Mouse (Mus musculus): ENCODE measurements at regions not wholly inside any gene's neighbourhood (a gene's known extent, or its start where the extent isn't known, plus 50 kb on each side); places are given as distances from the start of the nearest gene placed in this dataset.

- ChIA-PET CTCF (no interaction called here), POLR2A (interaction anchor here in 1 of 4 experiments (0.5 kb wide), 1 partner anchor 288 kb away, joined by 3 read pairs; no protein-coding TSS in a partner anchor)
Measured at GRCm38 (mm10) chr9:87784872-87785271, 53.8 kb upstream of the Tbx18 start.

- ChIA-PET CTCF (no interaction called here), POLR2A (no interaction called here)
Measured at GRCm38 (mm10) chr9:87811746-87812145, 80.7 kb upstream of the Tbx18 start.

GRCm38 (mm10) chr9:87822276-87822675 lies 91.2 kb upstream of the Tbx18 start:
- POLR2A ChIA-PET, result no interaction called here
- CTCF ChIA-PET, result no interaction called here

- ChIA-PET POLR2A (interaction anchor here in 1 of 4 experiments (1.1 kb wide), 1 partner anchor 12 kb away, joined by 3 read pairs; no protein-coding TSS in a partner anchor), CTCF (interaction anchor here in 1 of 4 experiments (0.5 kb wide), 1 partner anchor 11 kb away, joined by 3 read pairs; no protein-coding TSS in a partner anchor)
Measured at GRCm38 (mm10) chr9:87824691-87825230, 93.7 kb upstream of the Tbx18 start.

- POLR2A ChIA-PET, result no interaction called here
- CTCF ChIA-PET, result no interaction called here
Measured at GRCm38 (mm10) chr9:87843898-87844297, 112.8 kb upstream of the Tbx18 start.

- POLR2A ChIA-PET, result no interaction called here
- CTCF ChIA-PET, result no interaction called here
Measured at GRCm38 (mm10) chr9:87844453-87844852, 113.4 kb upstream of the Tbx18 start.

GRCm38 (mm10) chr9:87848882-87849281 lies 117.8 kb upstream of the Tbx18 start:
- CTCF ChIA-PET, result no interaction called here
- POLR2A ChIA-PET, result no interaction called here

GRCm38 (mm10) chr9:87850133-87850532 lies 119.1 kb upstream of the Tbx18 start:
- POLR2A ChIA-PET, result no interaction called here
- CTCF ChIA-PET, result no interaction called here

GRCm38 (mm10) chr9:87861588-87861987 lies 130.5 kb upstream of the Tbx18 start:
- CTCF ChIA-PET, result no interaction called here
- POLR2A ChIA-PET, result no interaction called here

GRCm38 (mm10) chr9:87865236-87865635 lies 134.2 kb upstream of the Tbx18 start:
- ChIA-PET POLR2A (interaction anchor here in 1 of 4 experiments (0.7 kb wide), 1 partner anchor 8 kb away, joined by 3 read pairs; no protein-coding TSS in a partner anchor), CTCF (no interaction called here)

GRCm38 (mm10) chr9:87872384-87872905 lies 141.4 kb upstream of the Tbx18 start:
- POLR2A ChIA-PET, result interaction anchor here in 1 of 4 experiments (1.3 kb wide), 1 partner anchor 101 kb away, joined by 3 read pairs; no protein-coding TSS in a partner anchor

GRCm38 (mm10) chr9:87882587-87882986 lies 151.5 kb upstream of the Tbx18 start:
- CTCF ChIA-PET, result no interaction called here
- POLR2A ChIA-PET, result no interaction called here

More at GRCm38 (mm10) chr9:87872384-87872905, 141.4 kb upstream of the Tbx18 start:
- CTCF ChIA-PET, result interaction anchor here in 1 of 4 experiments (0.8 kb wide), 1 partner anchor 349 kb away, joined by 3 read pairs; no protein-coding TSS in a partner anchor

- POLR2A ChIA-PET, result no interaction called here
- CTCF ChIA-PET, result no interaction called here
Measured at GRCm38 (mm10) chr9:87883069-87883468, 152.0 kb upstream of the Tbx18 start.

GRCm38 (mm10) chr9:87894051-87894450 lies 163.0 kb upstream of the Tbx18 start:
- CTCF ChIA-PET, result no interaction called here
- POLR2A ChIA-PET, result interaction anchor here in 1 of 4 experiments (0.6 kb wide), 1 partner anchor 628 kb away, joined by 3 read pairs; no protein-coding TSS in a partner anchor

- ChIA-PET POLR2A (interaction anchor here in 1 of 4 experiments (0.6 kb wide), 1 partner anchor 627 kb away, joined by 3 read pairs; no protein-coding TSS in a partner anchor), CTCF (no interaction called here)
Measured at GRCm38 (mm10) chr9:87894596-87894995, 163.5 kb upstream of the Tbx18 start.

GRCm38 (mm10) chr9:87895526-87895925 lies 164.5 kb upstream of the Tbx18 start:
- ChIA-PET POLR2A (no interaction called here), CTCF (no interaction called here)

GRCm38 (mm10) chr9:87897336-87897735 lies 166.3 kb upstream of the Tbx18 start:
- ChIA-PET POLR2A (no interaction called here), CTCF (no interaction called here)

GRCm38 (mm10) chr9:87899368-87899767 lies 168.3 kb upstream of the Tbx18 start:
- ChIA-PET CTCF (no interaction called here), POLR2A (no interaction called here)

GRCm38 (mm10) chr9:87899800-87900199 lies 168.7 kb upstream of the Tbx18 start:
- ChIA-PET CTCF (no interaction called here), POLR2A (no interaction called here)

GRCm38 (mm10) chr9:87921291-87921690 lies 190.2 kb upstream of the Tbx18 start:
- ChIA-PET CTCF (no interaction called here), POLR2A (no interaction called here)

GRCm38 (mm10) chr9:87925151-87925550 lies 194.1 kb upstream of the Tbx18 start:
- CTCF ChIA-PET, result interaction anchor here in 1 of 4 experiments (0.6 kb wide), 1 partner anchor 49 kb away, joined by 4 read pairs; no protein-coding TSS in a partner anchor
- POLR2A ChIA-PET, result no interaction called here

- ChIA-PET CTCF (no interaction called here), POLR2A (no interaction called here)
Measured at GRCm38 (mm10) chr9:87933230-87933629, 202.2 kb upstream of the Tbx18 start.
